In genomic region chr5:137596601-137597261, GRCm38 (mm10) we compare ENCODE assay signal across 8 mouse cellular contexts. TPM values are rescaled to one million over a fixed set of nuclear protein-coding genes. Genes with fewer than 3 reads are reported as not detected.
DNase-seq lines count a peak whose midpoint lies in the region; ATAC-seq lines count a peak whose summit lies in the region.

No protein-coding gene starts in this region.

- H3K36me3 ChIP-seq in heart, embryonic 10.5 days: peaks cover 11% of the 10 kb centered on the region; the same call in 1 of the 2 replicates

- DNase-seq in heart, embryonic 10.5 days (ENCODE audit: low spot score): no peak
- no peak for DNase-seq in heart, adult 18-20 months
- peak; percentile 80 for DNase-seq in R1 (ENCODE audit: low read depth, low spot score)
- DNase-seq in induced T-regulatory cell, adult 2 months (ENCODE audit: low read depth): peak; percentile 79
- DNase-seq in cerebellum, adult 9-10 months: no peak
- DNase-seq in adrenal gland, adult 2 months: no peak
- no peak for DNase-seq in gastrocnemius, adult 18-20 months (ENCODE audit: low spot score)

- no peaks in the 10 kb centered on the region for H3K27me3 ChIP-seq in heart, embryonic 10.5 days (ENCODE audit: insufficient read depth, poor library complexity, severe bottlenecking)

- H3K27ac ChIP-seq in heart, embryonic 10.5 days: peak overlapping the region; percentile 60; the same call in 1 of the 2 replicates

- ATAC-seq in megakaryocyte progenitor cell, adult 5-6 weeks (replicated peaks; ENCODE audit: poor library complexity): peak; percentile 13

- H3K9me3 ChIP-seq in heart, embryonic 10.5 days: no peaks in the 10 kb centered on the region

- 31% methylated on average over 30 of the region's 30 CpGs for WGBS in heart, embryonic 10.5 days

- peaks cover 15% of the 10 kb centered on the region for H3K4me1 ChIP-seq in heart, embryonic 10.5 days

- peak overlapping the region; percentile 36 for H3K4me3 ChIP-seq in heart, embryonic 10.5 days

RNA-seq across cellular contexts. Expression of gene Mospd3, which starts 4.1 kb away (rescaled TPM):
- polyA plus RNA-seq in heart, embryonic 10.5 days (2016; fragmentation: Nextera tagmentation; extraction: Ambion mirVana): 14.3 and 16.0 TPM in 2 replicates
- total RNA-seq in heart, adult 18-20 months (2021): 10 to 100 TPM in 1 of 2 experiments, 1 to 10 TPM in 1; 9.1 to 14.1 TPM
- total RNA-seq in megakaryocyte progenitor cell, adult 5-6 weeks (2015): 95.4 and 97.5 TPM in 2 replicates
- total RNA-seq in megakaryocyte progenitor cell, adult 5-6 weeks (2017): 3.6 and 5.5 TPM in 2 replicates
- 10 to 100 TPM; 45.4 to 54.1 TPM for total RNA-seq in adrenal gland, adult 2 months (2021)
- polyA plus RNA-seq in adrenal gland, adult 2 months (2012; rRNA removed): 211 TPM in 2 replicates
- 1 to 10 TPM; 8.8 to 8.9 TPM for total RNA-seq in gastrocnemius, adult 18-20 months (2021)

RNA-seq across cellular contexts. Expression of gene Pcolce, which starts 16.9 kb away (rescaled TPM):
- 114 and 137 TPM in 2 replicates for polyA plus RNA-seq in heart, embryonic 10.5 days (2016; fragmentation: Nextera tagmentation; extraction: Ambion mirVana)
- total RNA-seq in heart, adult 18-20 months (2021): 10 to 100 TPM; 43.9 to 47.5 TPM
- not detected in 2 replicates for total RNA-seq in megakaryocyte progenitor cell, adult 5-6 weeks (2015)
- total RNA-seq in megakaryocyte progenitor cell, adult 5-6 weeks (2017): not detected in 2 replicates
- 1,000 to 10,000 TPM; 1,014 to 1,197 TPM for total RNA-seq in adrenal gland, adult 2 months (2021)
- polyA plus RNA-seq in adrenal gland, adult 2 months (2012; rRNA removed): 1,453 and 1,846 TPM in 2 replicates
- 10 to 100 TPM; 31.2 to 44.1 TPM for total RNA-seq in gastrocnemius, adult 18-20 months (2021)

RNA-seq across cellular contexts. Expression of gene Tfr2, which starts 27.1 kb away (rescaled TPM):
- polyA plus RNA-seq in heart, embryonic 10.5 days (2016; fragmentation: Nextera tagmentation; extraction: Ambion mirVana): 4.0 and 4.9 TPM in 2 replicates
- not detected for total RNA-seq in heart, adult 18-20 months (2021)
- total RNA-seq in megakaryocyte progenitor cell, adult 5-6 weeks (2015): 14.1 and 20.7 TPM in 2 replicates
- total RNA-seq in megakaryocyte progenitor cell, adult 5-6 weeks (2017): 13.2 and 23.4 TPM in 2 replicates
- 1 to 10 TPM; 1.1 to 1.9 TPM for total RNA-seq in adrenal gland, adult 2 months (2021)
- polyA plus RNA-seq in adrenal gland, adult 2 months (2012; rRNA removed): 1.9 and 2.4 TPM in 2 replicates
- total RNA-seq in gastrocnemius, adult 18-20 months (2021): under 1 TPM in 1 of 2 experiments, not detected in 1; 0.36 TPM

RNA-seq across cellular contexts. Expression of gene Fbxo24, which starts 32.1 kb away (rescaled TPM):
- polyA plus RNA-seq in heart, embryonic 10.5 days (2016; fragmentation: Nextera tagmentation; extraction: Ambion mirVana): 0.28 and 0.31 TPM in 2 replicates
- total RNA-seq in heart, adult 18-20 months (2021): under 1 TPM; 0.32 to 0.44 TPM
- not detected in 2 replicates for total RNA-seq in megakaryocyte progenitor cell, adult 5-6 weeks (2015)
- total RNA-seq in megakaryocyte progenitor cell, adult 5-6 weeks (2017): 0.21 TPM in 1 of 2 replicates, not detected in the other
- 1 to 10 TPM in 1 of 2 experiments, under 1 TPM in 1; 0.89 to 2.6 TPM for total RNA-seq in adrenal gland, adult 2 months (2021)
- polyA plus RNA-seq in adrenal gland, adult 2 months (2012; rRNA removed): 2.5 and 3.3 TPM in 2 replicates
- total RNA-seq in gastrocnemius, adult 18-20 months (2021): under 1 TPM in 1 of 2 experiments, not detected in 1; 0.21 TPM

RNA-seq across cellular contexts. Expression of gene Lrch4, which starts 32.2 kb away (rescaled TPM):
- polyA plus RNA-seq in heart, embryonic 10.5 days (2016; fragmentation: Nextera tagmentation; extraction: Ambion mirVana): 23.3 and 23.7 TPM in 2 replicates
- total RNA-seq in heart, adult 18-20 months (2021): 10 to 100 TPM; 17.5 to 19.1 TPM
- 37.8 and 38.0 TPM in 2 replicates for total RNA-seq in megakaryocyte progenitor cell, adult 5-6 weeks (2015)
- 27.3 and 29.5 TPM in 2 replicates for total RNA-seq in megakaryocyte progenitor cell, adult 5-6 weeks (2017)
- total RNA-seq in adrenal gland, adult 2 months (2021): 10 to 100 TPM; 27.9 to 31.7 TPM
- polyA plus RNA-seq in adrenal gland, adult 2 months (2012; rRNA removed): 36.7 and 52.7 TPM in 2 replicates
- total RNA-seq in gastrocnemius, adult 18-20 months (2021): 10 to 100 TPM; 15.0 to 18.0 TPM

Comparison
In these comparisons a context has a peak if more than half of its experiments do, and no peak if none do; other contexts are left out.
1. DNase-seq: peak in R1 (single experiment) and induced T-regulatory cell, adult 2 months (single experiment); none in heart, embryonic 10.5 days (single experiment), heart, adult 18-20 months (0 of 2), cerebellum, adult 9-10 months (single experiment), adrenal gland, adult 2 months (single experiment) and gastrocnemius, adult 18-20 months (single experiment).
2. RNA of gene Pcolce, which starts 16.9 kb away (total RNA-seq): 1,014 to 1,197 TPM in adrenal gland, adult 2 months, 43.9 to 47.5 TPM in heart, adult 18-20 months and 31.2 to 44.1 TPM in gastrocnemius, adult 18-20 months; not detected in megakaryocyte progenitor cell, adult 5-6 weeks; every median in the first group is over 10 times any median in the second.
3. RNA of gene Tfr2, which starts 27.1 kb away (total RNA-seq): 13.2 to 23.4 TPM in megakaryocyte progenitor cell, adult 5-6 weeks; 1.1 to 1.9 TPM in adrenal gland, adult 2 months, 0.36 TPM in gastrocnemius, adult 18-20 months and not detected in heart, adult 18-20 months; every median in the first group is over 4 times any median in the second.